Mouse (Mus musculus): Measurements from ENCODE around the gene Sap30bp. TPM values are rescaled to one million over a fixed set of nuclear protein-coding genes. Genes with fewer than 3 reads are reported as not detected.

The Sap30bp gene
- total and polyA plus RNA-seq, 2 experiments from 2014 or later: 17.9 to 19.0 TPM

DNA sequence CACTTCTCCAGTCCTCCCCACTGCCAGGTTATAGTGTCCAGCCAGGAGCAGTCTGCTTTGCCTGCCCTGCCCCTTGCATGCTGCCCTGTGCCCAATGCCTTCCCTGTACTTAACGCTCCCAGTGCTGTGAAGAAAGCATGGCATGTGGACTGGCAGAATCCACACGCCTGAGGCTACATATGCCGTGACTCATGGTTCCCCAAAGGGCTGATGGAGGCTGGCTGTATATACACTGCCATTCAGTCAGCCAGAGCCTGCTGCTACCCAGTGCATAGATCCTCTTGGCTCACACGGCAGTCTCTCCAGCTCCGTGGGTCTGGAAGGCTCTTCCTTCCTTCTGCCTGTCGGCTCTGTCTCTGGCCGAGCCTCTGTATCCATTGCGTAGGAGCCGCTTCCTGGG is 15.2 kb downstream of the Sap30bp start:
- Histone ChIP-seq H3K36me3 (replicated peaks; ENCODE audit: control insufficient read depth, insufficient read depth, low read length) (peaks cover 60% of the 10 kb centered on the region), H3K4me3 (ENCODE audit: low read depth, low read length) (no peak overlapping the region), H3K4me1 (ENCODE audit: control insufficient read depth, insufficient read depth) (no peaks in the 10 kb centered on the region), H3K27ac (ENCODE audit: low read depth) (no peak overlapping the region), H3K9me3 (replicated peaks; ENCODE audit: control insufficient read depth, low read length) (no peaks in the 10 kb centered on the region), H3K4me2 (ENCODE audit: low read depth, low read length) (no peak overlapping the region), H3K9ac (replicated peaks; ENCODE audit: low read depth, low read length) (no peak overlapping the region), H3K27me3 (ENCODE audit: control insufficient read depth, insufficient read depth, low read length) (no peaks in the 10 kb centered on the region)
- ATAC-seq (ENCODE audit: insufficient read depth, low read depth) (no peak), DNase-seq (ENCODE audit: low spot score) (no peak)
- 89% methylated on average over 9 of the region's 9 CpGs for whole genome bisulfite sequencing
- TF ChIP-seq EP300 (IDR thresholded peaks at IDR 0.05; ENCODE audit: low read depth): no peak
- no peak for TF ChIP-seq CTCF (IDR thresholded peaks at IDR 0.05; ENCODE audit: low read depth)

DNA sequence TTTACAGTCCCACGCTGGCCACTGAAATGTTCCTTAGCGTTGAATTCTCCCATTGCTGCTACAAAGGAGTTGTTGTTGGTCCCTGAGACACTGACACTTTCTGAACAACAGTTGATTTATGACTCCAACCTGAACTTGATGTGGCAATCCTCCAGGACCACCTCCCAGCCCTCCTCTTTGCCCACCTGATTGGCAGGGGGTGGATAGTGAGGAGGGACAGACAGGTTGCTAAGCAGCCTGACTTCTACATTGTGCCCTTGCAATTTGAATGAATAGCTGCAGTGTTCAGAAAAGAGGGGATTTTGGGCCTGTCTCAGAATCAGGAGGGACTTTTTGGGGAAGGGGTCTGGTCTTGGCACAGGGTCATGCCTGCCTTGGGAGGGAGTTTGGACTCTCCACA is 17.6 kb downstream of the Sap30bp start:
- ATAC-seq (ENCODE audit: insufficient read depth, low read depth) (no peak), DNase-seq (ENCODE audit: low spot score) (no peak)
- WGBS: 80% methylated on average over 2 of the region's 2 CpGs
- Histone ChIP-seq H3K9ac (replicated peaks; ENCODE audit: low read depth, low read length) (no peak overlapping the region), H3K9me3 (replicated peaks; ENCODE audit: control insufficient read depth, low read length) (no peaks in the 10 kb centered on the region), H3K4me2 (ENCODE audit: low read depth, low read length) (no peak overlapping the region), H3K36me3 (replicated peaks; ENCODE audit: control insufficient read depth, insufficient read depth, low read length) (peaks cover 70% of the 10 kb centered on the region), H3K4me1 (ENCODE audit: control insufficient read depth, insufficient read depth) (no peaks in the 10 kb centered on the region), H3K27ac (ENCODE audit: low read depth) (no peak overlapping the region), H3K4me3 (ENCODE audit: low read depth, low read length) (no peak overlapping the region), H3K27me3 (ENCODE audit: control insufficient read depth, insufficient read depth, low read length) (no peaks in the 10 kb centered on the region)
- TF ChIP-seq EP300 (IDR thresholded peaks at IDR 0.05; ENCODE audit: low read depth) (no peak), CTCF (IDR thresholded peaks at IDR 0.05; ENCODE audit: low read depth) (no peak)

DNA sequence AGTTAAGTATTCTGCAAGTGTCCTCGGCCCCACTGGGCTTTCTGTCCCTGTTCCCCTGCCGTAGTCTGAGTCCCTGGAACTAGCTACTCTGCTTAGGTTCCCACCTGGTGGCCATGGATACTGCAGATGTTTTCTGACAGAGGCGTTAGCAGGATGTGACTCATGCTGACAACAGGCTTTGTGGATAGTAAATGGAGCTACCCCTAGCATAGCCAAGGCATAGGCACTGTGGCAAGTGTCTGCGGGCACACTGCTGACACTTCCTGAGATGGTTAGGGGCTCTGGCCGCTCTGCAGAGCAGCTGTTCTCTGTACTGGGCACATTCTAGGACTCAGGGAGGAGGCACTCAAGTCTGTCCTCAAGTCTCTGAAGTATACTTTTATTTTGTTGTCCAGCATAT is 21.6 kb downstream of the Sap30bp start:
- Histone ChIP-seq H3K9ac (replicated peaks; ENCODE audit: low read depth, low read length) (no peak overlapping the region), H3K27me3 (ENCODE audit: control insufficient read depth, insufficient read depth, low read length) (no peaks in the 10 kb centered on the region), H3K36me3 (replicated peaks; ENCODE audit: control insufficient read depth, insufficient read depth, low read length) (peaks cover 60% of the 10 kb centered on the region), H3K4me2 (ENCODE audit: low read depth, low read length) (no peak overlapping the region), H3K27ac (ENCODE audit: low read depth) (no peak overlapping the region), H3K4me1 (ENCODE audit: control insufficient read depth, insufficient read depth) (no peaks in the 10 kb centered on the region), H3K9me3 (replicated peaks; ENCODE audit: control insufficient read depth, low read length) (no peaks in the 10 kb centered on the region), H3K4me3 (ENCODE audit: low read depth, low read length) (no peak overlapping the region)
- 73% methylated on average over 5 of the region's 5 CpGs for WGBS
- DNase-seq (ENCODE audit: low spot score) (no peak), ATAC-seq (ENCODE audit: insufficient read depth, low read depth) (no peak)
- TF ChIP-seq CTCF (IDR thresholded peaks at IDR 0.05; ENCODE audit: low read depth) (no peak), EP300 (IDR thresholded peaks at IDR 0.05; ENCODE audit: low read depth) (no peak)

DNA sequence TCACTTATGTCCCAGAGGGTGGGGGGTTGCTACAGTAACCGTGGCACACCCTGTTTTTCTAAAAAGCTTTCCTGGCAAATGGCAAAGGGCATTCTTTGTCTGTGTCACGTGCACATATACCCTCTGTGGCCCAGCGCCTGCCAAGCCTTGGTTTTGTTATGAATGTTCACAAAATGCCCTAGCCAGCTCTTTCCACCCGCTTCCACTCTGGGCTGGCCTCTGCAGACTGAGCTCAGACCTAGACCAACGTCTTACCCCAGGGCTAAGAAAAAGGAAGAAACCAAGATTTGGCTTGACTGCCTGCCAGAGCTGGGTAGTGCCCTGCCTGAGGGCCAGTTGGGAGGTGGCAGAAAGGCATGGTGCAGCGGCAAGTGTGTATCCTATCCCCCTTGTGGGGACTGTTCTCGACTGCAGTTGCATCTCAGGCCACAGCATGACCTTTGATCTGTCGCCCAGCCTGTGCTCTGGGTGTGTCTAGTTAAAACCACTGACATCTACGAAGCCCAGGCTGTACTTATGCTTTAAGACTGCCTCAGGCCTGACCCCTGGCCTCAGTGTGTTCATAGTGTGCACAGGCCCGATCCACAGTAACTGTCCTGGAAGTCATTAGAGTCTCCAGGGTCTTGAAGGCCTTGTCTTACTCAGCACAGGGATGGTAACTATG is 22.2 kb downstream of the Sap30bp start:
- no peaks in the 10 kb centered on the region for H3K9me3 ChIP-seq (replicated peaks; ENCODE audit: control insufficient read depth, low read length)
- no peaks in the 10 kb centered on the region for H3K27me3 ChIP-seq (ENCODE audit: control insufficient read depth, insufficient read depth, low read length)
- 75% methylated on average over 10 of the region's 10 CpGs for WGBS
- H3K4me2 ChIP-seq (ENCODE audit: low read depth, low read length): no peak overlapping the region
- no peak overlapping the region for H3K4me3 ChIP-seq (ENCODE audit: low read depth, low read length)
- no peak for TF ChIP-seq EP300 (IDR thresholded peaks at IDR 0.05; ENCODE audit: low read depth)
- no peak for TF ChIP-seq CTCF (IDR thresholded peaks at IDR 0.05; ENCODE audit: low read depth)
- no peak overlapping the region for H3K9ac ChIP-seq (replicated peaks; ENCODE audit: low read depth, low read length)
- H3K36me3 ChIP-seq (replicated peaks; ENCODE audit: control insufficient read depth, insufficient read depth, low read length): peaks cover 66% of the 10 kb centered on the region
- ATAC-seq (ENCODE audit: insufficient read depth, low read depth) (no peak; the same call in 1 of the 2 replicates), DNase-seq (ENCODE audit: low spot score) (no peak)
- no peak overlapping the region for H3K27ac ChIP-seq (ENCODE audit: low read depth)
- no peaks in the 10 kb centered on the region for H3K4me1 ChIP-seq (ENCODE audit: control insufficient read depth, insufficient read depth)

DNA sequence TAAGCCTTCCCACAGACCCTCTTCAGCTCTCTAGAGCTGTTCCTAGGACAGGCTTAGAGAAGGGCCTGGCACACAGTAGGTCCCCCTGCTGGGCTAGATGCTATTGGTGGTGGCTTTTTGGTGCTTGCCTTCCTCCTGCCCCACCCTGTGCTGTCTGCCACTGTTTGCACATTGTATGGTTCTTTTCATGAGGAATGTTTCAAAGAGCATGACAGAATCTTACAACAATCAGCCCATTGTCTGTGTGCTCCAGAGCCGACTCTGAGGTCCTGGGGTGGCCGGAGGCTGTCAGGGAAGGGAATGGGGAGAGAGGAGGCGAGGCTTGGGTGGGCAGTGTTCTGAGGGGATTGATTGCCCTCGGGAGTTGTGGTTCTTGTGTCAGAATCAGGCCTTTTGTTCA is 23.4 kb downstream of the Sap30bp start:
- no peak overlapping the region for H3K4me3 ChIP-seq (ENCODE audit: low read depth, low read length)
- DNase-seq (ENCODE audit: low spot score) (no peak), ATAC-seq (ENCODE audit: insufficient read depth, low read depth) (no peak; the same call in 1 of the 2 replicates)
- peaks cover 69% of the 10 kb centered on the region for H3K36me3 ChIP-seq (replicated peaks; ENCODE audit: control insufficient read depth, insufficient read depth, low read length)
- no peak overlapping the region for H3K27ac ChIP-seq (ENCODE audit: low read depth)
- TF ChIP-seq EP300 (IDR thresholded peaks at IDR 0.05; ENCODE audit: low read depth): no peak
- no peak for TF ChIP-seq CTCF (IDR thresholded peaks at IDR 0.05; ENCODE audit: low read depth)
- no peaks in the 10 kb centered on the region for H3K9me3 ChIP-seq (replicated peaks; ENCODE audit: control insufficient read depth, low read length)
- H3K9ac ChIP-seq (replicated peaks; ENCODE audit: low read depth, low read length): no peak overlapping the region; the same call in 1 of the 2 replicates
- 49% methylated on average over 4 of the region's 4 CpGs for WGBS
- no peaks in the 10 kb centered on the region for H3K4me1 ChIP-seq (ENCODE audit: control insufficient read depth, insufficient read depth)
- H3K27me3 ChIP-seq (ENCODE audit: control insufficient read depth, insufficient read depth, low read length): no peaks in the 10 kb centered on the region
- H3K4me2 ChIP-seq (ENCODE audit: low read depth, low read length): no peak overlapping the region

DNA sequence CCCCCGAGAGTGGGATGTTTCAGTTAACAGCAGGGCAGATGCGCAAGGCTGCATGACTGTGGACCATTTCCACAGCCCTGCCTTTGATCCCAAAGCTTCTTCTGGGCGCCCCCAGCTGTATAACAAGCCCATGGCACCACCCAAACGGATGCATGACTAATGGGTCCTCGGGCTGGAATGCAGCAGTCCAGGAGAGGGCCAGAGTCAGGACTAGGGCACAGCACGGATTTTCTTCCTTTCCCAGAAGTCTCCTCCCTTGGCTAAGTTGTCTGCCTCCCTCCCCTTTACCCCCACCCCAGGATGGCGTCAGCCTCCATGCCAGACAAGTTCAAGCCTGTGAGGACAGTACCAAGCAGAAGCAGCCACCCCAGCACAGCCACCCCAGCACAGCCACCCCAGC is 24.9 kb downstream of the Sap30bp start:
- H3K4me3 ChIP-seq (ENCODE audit: low read depth, low read length): no peak overlapping the region
- DNase-seq (ENCODE audit: low spot score): no peak
- H3K36me3 ChIP-seq (replicated peaks; ENCODE audit: control insufficient read depth, insufficient read depth, low read length): peaks cover 69% of the 10 kb centered on the region
- H3K9me3 ChIP-seq (replicated peaks; ENCODE audit: control insufficient read depth, low read length): no peaks in the 10 kb centered on the region
- H3K4me1 ChIP-seq (ENCODE audit: control insufficient read depth, insufficient read depth): no peaks in the 10 kb centered on the region
- H3K27ac ChIP-seq (ENCODE audit: low read depth): no peak overlapping the region
- no peak overlapping the region for H3K9ac ChIP-seq (replicated peaks; ENCODE audit: low read depth, low read length)
- WGBS: 68% methylated on average over 7 of the region's 7 CpGs
- ATAC-seq (ENCODE audit: insufficient read depth, low read depth): peak; percentile 41; the same call in 1 of the 2 replicates
- H3K4me2 ChIP-seq (ENCODE audit: low read depth, low read length): no peak overlapping the region
- H3K27me3 ChIP-seq (ENCODE audit: control insufficient read depth, insufficient read depth, low read length): no peaks in the 10 kb centered on the region
- TF ChIP-seq CTCF (IDR thresholded peaks at IDR 0.05; ENCODE audit: low read depth): no peak
- TF ChIP-seq EP300 (IDR thresholded peaks at IDR 0.05; ENCODE audit: low read depth): no peak

All from heart, postnatal 0 days (tissue).